Mouse (Mus musculus) forebrain, embryonic 16.5 days (tissue): ENCODE results near the gene Nans. TPM values are rescaled to one million over a fixed set of nuclear protein-coding genes. Genes with fewer than 3 reads are reported as not detected.

Experiments used
- polyA plus RNA-seq: library from polyadenylated mRNA; unstranded; fragments of >200 nt; fragmentation: Nextera tagmentation; extraction: Ambion mirVana; gene quantifications from 2 replicates; pipeline ENCODE4 v1.2.1, GENCODE M21; 2015

Nans gene
- polyA plus RNA-seq, 1 experiment from 2014 or later = 81.1 TPM

Other genes starting within 250 kb of the Nans start
- not detected in 2 replicates for gene Foxe1, start 145.6 kb upstream of the Nans start, polyA plus RNA-seq
- gene Trmo, start 99.8 kb upstream of the Nans start, polyA plus RNA-seq = 12.7 and 13.4 TPM in 2 replicates
- 0.09 and 0.10 TPM in 2 replicates for gene Hemgn, start 75.7 kb upstream of the Nans start, polyA plus RNA-seq
- 105 and 114 TPM in 2 replicates for gene Anp32b, start 38.3 kb upstream of the Nans start, polyA plus RNA-seq
- gene Trim14, start 46.9 kb downstream of the Nans start, polyA plus RNA-seq = 0.85 and 1.4 TPM in 2 replicates
- 5.6 and 7.6 TPM in 2 replicates for gene Coro2a, start 113.0 kb downstream of the Nans start, polyA plus RNA-seq
- gene Tbc1d2, start 161.0 kb downstream of the Nans start, polyA plus RNA-seq = 0.68 and 0.79 TPM in 2 replicates